Mouse (Mus musculus) myocyte (in vitro differentiated cells): ENCODE results near the gene Crispld2. TPM values are rescaled to one million over a fixed set of nuclear protein-coding genes. Genes with fewer than 3 reads are reported as not detected.

Source experiments
- polyA plus RNA-seq: library from polyadenylated mRNA; unstranded; fragments of >200 nt; fragmentation: generic; extraction: Trizol; gene quantifications from one replicate; pipeline ENCODE4 v1.2.1, GENCODE M21; 2012; ENCODE audit warnings: missing spikeins

Crispld2 gene
- polyA plus RNA-seq, 1 experiment, result 0.07 TPM

Other genes starting within 250 kb of the Crispld2 start
- 9.6 TPM for gene Tldc1, start 214.0 kb upstream of the Crispld2 start, polyA plus RNA-seq
- 144 TPM for gene Cotl1, start 151.9 kb upstream of the Crispld2 start, polyA plus RNA-seq
- 4.0 TPM for gene Klhl36, start 130.2 kb upstream of the Crispld2 start, polyA plus RNA-seq
- gene Usp10, start 82.1 kb upstream of the Crispld2 start, polyA plus RNA-seq, result 59.3 TPM
- 15.3 TPM for gene Gm20388, start 81.6 kb upstream of the Crispld2 start, polyA plus RNA-seq
- 31.7 TPM for gene Zdhhc7, start 109.0 kb downstream of the Crispld2 start, polyA plus RNA-seq
- gene 6430548M08Rik, start 121.7 kb downstream of the Crispld2 start, polyA plus RNA-seq, result 9.4 TPM
- gene Fam92b, start 185.0 kb downstream of the Crispld2 start, polyA plus RNA-seq, result not detected
- 14.7 TPM for gene Gse1, start 236.0 kb downstream of the Crispld2 start, polyA plus RNA-seq